Mouse (Mus musculus) limb, embryonic 14.5 days (tissue): ENCODE data around the gene Il17re. TPM values are rescaled to one million over a fixed set of nuclear protein-coding genes. Genes with fewer than 3 reads are reported as not detected.
A peak's percentile ranks its signal among the peaks of the same experiment; 100 is the strongest.

Experiments used
- ATAC-seq: fragments of 200-750 bp; cut with Nextera tagmentation; 2 replicates; pipeline ENCODE4 v1.8.0; 2017; ENCODE audit warnings: low read depth, moderate number of reproducible peaks, moderate TSS enrichment; ENCODE audit not compliant: low FRiP score
- DNase-seq: peaks from one replicate; pipeline ENCODE4 v3.0.0-alpha.2; 2015; ENCODE audit warnings: low spot score
- H3K27ac ChIP-seq: fragments of 300-500 bp; sonication (generic); replicated peaks from 2 replicates; pipeline ENCODE4 v1.5.1; 2014; ENCODE audit warnings: low read depth, mild to moderate bottlenecking, low read length, moderate library complexity, mixed read lengths
- H3K27me3 ChIP-seq: fragments of 300-500 bp; sonication (generic); 2 replicates; pipeline ENCODE4 v1.6.1; 2014; ENCODE audit warnings: low read length, mixed read lengths; ENCODE audit not compliant: control insufficient read depth, insufficient read depth
- H3K36me3 ChIP-seq: fragments of 300-500 bp; sonication (generic); 2 replicates; pipeline ENCODE4 v1.6.1; 2014; ENCODE audit warnings: mild to moderate bottlenecking, low read length, moderate library complexity, mixed read lengths; ENCODE audit not compliant: control insufficient read depth, insufficient read depth
- H3K4me1 ChIP-seq: fragments of 300-500 bp; sonication (generic); 2 replicates; pipeline ENCODE4 v1.6.1; 2014; ENCODE audit warnings: antibody characterized with exemption, low read length, mixed read lengths; ENCODE audit not compliant: control insufficient read depth, insufficient read depth
- H3K4me2 ChIP-seq: fragments of 300-500 bp; sonication (generic); replicated peaks from 2 replicates; pipeline ENCODE4 v1.6.1; 2014; ENCODE audit warnings: low read depth, mild to moderate bottlenecking, low read length, moderate library complexity; ENCODE audit not compliant: severe bottlenecking
- H3K4me3 ChIP-seq: fragments of 300-500 bp; sonication (generic); replicated peaks from 2 replicates; pipeline ENCODE4 v1.5.1; 2014; ENCODE audit warnings: low read length
- H3K9ac ChIP-seq: fragments of 300-500 bp; sonication (generic); 2 replicates; pipeline ENCODE4 v1.6.1; 2014; ENCODE audit warnings: mild to moderate bottlenecking, low read depth, low read length, moderate library complexity; ENCODE audit not compliant: severe bottlenecking
- H3K9me3 ChIP-seq: fragments of 300-500 bp; sonication (generic); 2 replicates; pipeline ENCODE4 v1.6.1; 2016; ENCODE audit warnings: low read length; ENCODE audit not compliant: control insufficient read depth
- POLR2A ChIP-seq: fragments of 200-500 bp; IDR thresholded peaks from 2 replicates; pipeline ENCODE4 v1.8.0; 2012; ENCODE audit warnings: inconsistent platforms, mild to moderate bottlenecking, moderate library complexity, borderline replicate concordance; ENCODE audit not compliant: insufficient read depth, insufficient read length; ENCODE audit errors: extremely low read depth
- WGBS: fragments of 180-500 bp; shearing (Covaris S2); extraction: QIAGEN DNeasy Blood & Tissue Kit; methylation state at CpG from one replicate; pipeline ENCODE4 v1.1.7; 2014; 5-methylcytosine and 5-hydroxymethylcytosine counted together
- polyA plus RNA-seq, 2 experiments: library from polyadenylated mRNA; depleted of rRNA in 1 of 2; stranded (reverse) in 1 of 2; unstranded in 1 of 2; fragments of >200 nt; fragmentation: Nextera tagmentation in 1 of 2; extraction: Ambion mirVana in 1 of 2; gene quantifications; 2 replicates each; pipeline versions ENCODE4 v1.2.1 to v1.2.3; 2012 to 2014

Il17re gene
- polyA plus RNA-seq, 2 experiments, result 6.7 to 7.9 TPM

DNA sequence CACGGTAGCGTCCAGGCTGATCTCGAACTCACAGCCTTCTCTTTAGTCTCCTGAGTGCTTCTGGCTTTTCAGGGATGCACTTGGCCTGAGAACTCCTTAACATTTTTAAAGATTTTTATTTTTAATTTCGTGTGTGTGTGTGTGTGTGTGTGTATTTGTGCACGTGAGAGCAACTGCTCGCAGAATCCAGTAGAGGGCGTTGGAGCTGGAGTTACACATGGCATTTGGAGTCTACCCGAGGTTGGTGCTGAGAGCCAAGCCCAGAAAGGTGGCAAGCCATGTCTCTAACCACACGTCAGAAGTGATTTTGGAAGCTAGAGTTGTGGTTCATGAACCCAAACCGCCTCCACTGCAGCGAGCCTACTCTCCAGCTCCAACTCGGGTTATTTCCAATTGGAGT is 15.2 kb upstream of the Il17re start:
- H3K27ac ChIP-seq, result no peak overlapping the region
- no peak for DNase-seq
- TF ChIP-seq POLR2A, result no peak

DNA sequence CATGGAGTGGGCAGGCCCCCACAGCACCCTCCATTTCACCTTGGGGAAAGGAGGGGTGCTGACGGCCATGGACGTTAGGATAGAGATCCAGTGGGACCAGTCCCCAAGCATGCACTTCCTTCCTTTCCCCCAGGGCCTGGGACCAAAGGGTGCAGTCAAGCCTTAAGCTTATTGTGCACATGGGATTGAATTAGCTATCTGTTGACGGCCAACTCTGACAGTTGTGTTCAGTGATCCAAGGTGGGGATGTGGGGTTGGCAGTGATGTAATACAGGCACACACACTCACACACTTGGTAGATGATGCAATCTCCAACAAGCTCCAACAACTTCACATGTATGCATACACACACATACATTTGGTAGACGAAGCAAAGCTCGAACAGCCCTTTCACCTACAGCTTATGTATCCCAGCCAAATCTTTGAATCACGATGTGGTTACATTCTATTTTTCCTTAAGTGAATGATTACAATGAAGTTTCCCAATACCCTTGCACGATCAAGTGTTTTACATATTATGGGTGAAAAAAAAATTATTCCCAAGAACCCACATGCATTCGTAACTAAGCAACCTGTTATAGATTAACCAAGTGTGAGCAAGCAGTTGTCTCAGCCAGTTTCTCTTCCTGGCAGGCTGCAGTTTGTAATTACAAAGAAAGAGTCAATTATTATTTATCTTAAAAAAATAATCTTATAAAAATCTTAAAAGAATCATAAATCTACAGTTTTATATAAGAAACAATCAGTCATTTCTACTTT is 13.9 kb upstream of the Il17re start:
- H3K9ac ChIP-seq, result no peak overlapping the region
- DNase-seq (no peak), ATAC-seq (no peak)
- no peaks in the 10 kb centered on the region for H3K9me3 ChIP-seq
- no peak overlapping the region for H3K4me3 ChIP-seq
- peaks cover 28% of the 10 kb centered on the region for H3K36me3 ChIP-seq
- 90% methylated on average over 7 of the region's 8 CpGs for WGBS
- TF ChIP-seq POLR2A, result no peak
- H3K27me3 ChIP-seq, result no peaks in the 10 kb centered on the region
- peaks cover 4% of the 10 kb centered on the region; the same call in 1 of the 2 replicates for H3K4me1 ChIP-seq
- H3K4me2 ChIP-seq, result no peak overlapping the region
- H3K27ac ChIP-seq, result no peak overlapping the region

More for the DNA sequence above, 15.2 kb upstream of the Il17re start:
- WGBS, result 51% methylated on average over 12 of the region's 12 CpGs
- Histone ChIP-seq H3K4me3 (peak overlapping the region; percentile 96), H3K9ac (peak overlapping the region; percentile 91), H3K4me1 (peaks cover 4% of the 10 kb centered on the region; the same call in 1 of the 2 replicates), H3K9me3 (no peaks in the 10 kb centered on the region), H3K4me2 (peak overlapping the region; percentile 68), H3K27me3 (no peaks in the 10 kb centered on the region), H3K36me3 (peaks cover 19% of the 10 kb centered on the region)
- no peak for ATAC-seq

DNA sequence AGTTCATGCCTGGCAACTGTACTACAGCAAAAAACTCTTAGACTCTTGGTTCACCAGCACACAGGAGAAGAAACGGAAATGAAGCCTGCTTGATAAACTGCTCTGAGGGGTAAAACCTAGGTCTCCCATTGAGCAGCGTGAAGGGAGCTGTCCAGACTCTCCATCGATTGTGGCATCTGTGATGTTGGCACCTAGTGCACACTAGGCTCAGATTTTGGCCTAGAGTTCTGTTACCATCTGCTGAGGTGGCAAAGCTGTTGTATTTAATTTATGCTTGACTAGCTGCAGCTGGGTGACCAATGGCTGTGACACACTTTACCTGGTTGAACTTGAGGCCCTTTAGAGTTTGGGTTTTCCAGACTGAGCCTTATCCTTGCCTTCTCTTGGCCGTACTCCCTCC is 10.6 kb upstream of the Il17re start:
- 93% methylated on average over 4 of the region's 4 CpGs for WGBS
- Histone ChIP-seq H3K27me3 (no peaks in the 10 kb centered on the region), H3K9me3 (no peaks in the 10 kb centered on the region), H3K36me3 (peaks cover 28% of the 10 kb centered on the region), H3K4me2 (no peak overlapping the region), H3K9ac (no peak overlapping the region), H3K4me3 (no peak overlapping the region), H3K27ac (no peak overlapping the region), H3K4me1 (peaks cover 4% of the 10 kb centered on the region; the same call in 1 of the 2 replicates)
- no peak for ATAC-seq
- no peak for DNase-seq
- TF ChIP-seq POLR2A, result no peak

DNA sequence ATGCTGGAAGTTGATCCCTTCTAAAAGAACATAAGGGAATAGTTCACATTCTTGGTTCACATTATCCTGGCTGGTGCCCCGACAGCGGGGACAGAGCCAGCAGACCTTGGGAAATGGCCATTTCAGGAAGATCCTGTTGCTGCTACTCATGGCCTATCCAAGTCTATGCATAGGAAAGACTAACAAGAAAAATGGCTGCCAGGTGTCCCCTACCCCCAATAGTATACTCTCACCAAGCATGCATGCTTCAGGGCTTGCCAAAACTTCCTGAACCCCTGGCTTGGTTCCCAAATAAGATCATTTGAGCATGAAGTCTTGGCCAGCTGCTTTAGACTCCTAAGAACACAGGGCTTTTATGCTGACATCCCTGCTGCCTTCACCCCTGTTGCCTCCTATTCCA is 6.4 kb upstream of the Il17re start:
- TF ChIP-seq POLR2A, result no peak
- H3K36me3 ChIP-seq, result peaks cover 21% of the 10 kb centered on the region
- no peak overlapping the region for H3K4me3 ChIP-seq
- H3K27ac ChIP-seq, result no peak overlapping the region
- H3K27me3 ChIP-seq, result no peaks in the 10 kb centered on the region
- peak; percentile 70 for ATAC-seq
- no peak overlapping the region for H3K4me2 ChIP-seq
- WGBS, result 66% methylated on average over 2 of the region's 2 CpGs
- H3K4me1 ChIP-seq, result no peaks in the 10 kb centered on the region; the same call in 1 of the 2 replicates
- no peak overlapping the region for H3K9ac ChIP-seq
- DNase-seq, result peak; percentile 84
- H3K9me3 ChIP-seq, result no peaks in the 10 kb centered on the region

DNA sequence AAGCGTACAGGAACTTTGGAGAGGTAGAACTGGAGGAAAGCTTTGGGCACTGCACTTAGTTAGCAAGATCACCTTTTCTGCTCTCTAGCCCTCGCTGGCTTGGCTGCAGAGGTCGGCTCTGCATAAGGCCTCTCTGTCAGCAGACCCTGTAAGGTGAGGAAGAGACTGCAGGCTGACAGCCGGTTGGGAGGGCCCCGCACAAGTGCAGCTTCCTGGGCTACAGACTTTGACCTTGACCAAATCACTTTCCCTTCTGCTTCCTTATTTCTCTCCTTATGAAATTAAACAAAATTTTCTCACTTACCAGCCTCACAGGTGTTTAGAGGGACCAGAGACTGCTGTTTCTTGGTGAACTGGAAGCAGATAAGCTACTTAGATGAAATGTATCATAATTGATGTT is 3.3 kb upstream of the Il17re start:
- no peak overlapping the region for H3K27ac ChIP-seq
- TF ChIP-seq POLR2A, result no peak
- DNase-seq (no peak), ATAC-seq (no peak)
- no peak overlapping the region for H3K4me3 ChIP-seq
- H3K9me3 ChIP-seq, result no peaks in the 10 kb centered on the region
- 66% methylated on average over 5 of the region's 5 CpGs for WGBS
- H3K4me1 ChIP-seq, result no peaks in the 10 kb centered on the region; the same call in 1 of the 2 replicates
- no peak overlapping the region for H3K4me2 ChIP-seq
- no peaks in the 10 kb centered on the region for H3K27me3 ChIP-seq
- no peaks in the 10 kb centered on the region for H3K36me3 ChIP-seq
- H3K9ac ChIP-seq, result no peak overlapping the region
